Mouse (Mus musculus): ENCODE measurements around the gene Dhx33. TPM values are rescaled to one million over a fixed set of nuclear protein-coding genes. Genes with fewer than 3 reads are reported as not detected.

Gene Dhx33
- polyA plus RNA-seq, 1 experiment from 2014 or later, result 21.3 TPM

GRCm38 (mm10) chr11:70944935-70945817, 59.1 kb downstream of the Dhx33 start:
- 93% methylated on average over 4 of the region's 4 CpGs for WGBS
- no peak overlapping the region for H3K27ac ChIP-seq
- no peaks in the 10 kb centered on the region for H3K9me3 ChIP-seq (replicated peaks)
- no peaks in the 10 kb centered on the region for H3K4me1 ChIP-seq
- no peak overlapping the region for H3K4me3 ChIP-seq
- H3K9ac ChIP-seq, result no peak overlapping the region
- H3K27me3 ChIP-seq, result no peaks in the 10 kb centered on the region
- peaks cover 87% of the 10 kb centered on the region for H3K36me3 ChIP-seq
- H3K4me2 ChIP-seq (replicated peaks), result no peak overlapping the region
- ATAC-seq (ENCODE audit: low FRiP score), result no peak

- Histone ChIP-seq H3K27me3 (no peaks in the 10 kb centered on the region), H3K4me2 (replicated peaks) (no peak overlapping the region), H3K27ac (no peak overlapping the region), H3K9ac (no peak overlapping the region), H3K9me3 (replicated peaks) (no peaks in the 10 kb centered on the region), H3K4me1 (no peaks in the 10 kb centered on the region), H3K36me3 (peaks cover 86% of the 10 kb centered on the region), H3K4me3 (no peak overlapping the region)
- ATAC-seq (ENCODE audit: low FRiP score), result no peak
- WGBS, result 94% methylated on average over 7 of the region's 7 CpGs
Observed at GRCm38 (mm10) chr11:70943651-70944050, 60.6 kb downstream of the Dhx33 start.

- Histone ChIP-seq H3K9me3 (replicated peaks) (no peaks in the 10 kb centered on the region), H3K4me3 (no peak overlapping the region), H3K27me3 (no peaks in the 10 kb centered on the region), H3K36me3 (peaks cover 83% of the 10 kb centered on the region), H3K9ac (no peak overlapping the region), H3K27ac (no peak overlapping the region), H3K4me2 (replicated peaks) (no peak overlapping the region), H3K4me1 (no peaks in the 10 kb centered on the region)
- WGBS, result 86% methylated on average over 1 of the region's 1 CpGs
- ATAC-seq (ENCODE audit: low FRiP score), result no peak
Observed at GRCm38 (mm10) chr11:70942596-70942995, 61.6 kb downstream of the Dhx33 start.

DNA sequence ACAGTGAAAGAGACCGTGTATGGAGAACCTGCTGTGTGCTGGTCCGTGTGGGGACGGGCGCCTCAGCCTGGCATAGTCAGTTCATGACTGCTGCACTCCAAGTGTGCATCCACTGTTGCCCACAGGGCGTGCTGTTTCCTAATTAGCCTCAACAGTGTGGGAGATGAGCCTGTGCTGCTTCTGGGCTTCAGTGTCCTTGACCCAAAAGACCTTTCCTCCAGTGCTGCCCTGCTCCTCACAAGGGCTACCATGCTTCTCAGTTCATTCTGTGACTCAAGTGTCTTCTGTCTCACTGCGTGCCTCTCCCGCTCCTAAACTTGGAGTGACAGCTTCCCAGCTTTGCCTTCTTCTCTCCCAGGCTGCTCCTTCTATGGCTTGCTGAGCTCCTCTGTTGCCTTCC, 68.9 kb downstream of the Dhx33 start:
- WGBS, result 90% methylated on average over 7 of the region's 7 CpGs
- Histone ChIP-seq H3K4me3 (no peak overlapping the region), H3K27ac (no peak overlapping the region), H3K4me1 (no peaks in the 10 kb centered on the region), H3K9me3 (replicated peaks) (no peaks in the 10 kb centered on the region), H3K27me3 (no peaks in the 10 kb centered on the region), H3K9ac (no peak overlapping the region), H3K4me2 (replicated peaks) (no peak overlapping the region), H3K36me3 (peaks cover 56% of the 10 kb centered on the region)
- no peak for ATAC-seq (ENCODE audit: low FRiP score)

Other genes with a start within 250 kb of the Dhx33 start
- gene Zfp3, start 240.2 kb downstream of the Dhx33 start, polyA plus RNA-seq (2016; fragmentation: Nextera tagmentation; extraction: Ambion mirVana), result 11.1 and 12.7 TPM in 2 replicates
- not detected in 2 replicates for gene Scimp, start 191.9 kb downstream of the Dhx33 start, polyA plus RNA-seq (2016; fragmentation: Nextera tagmentation; extraction: Ambion mirVana)
- 56.9 and 58.5 TPM in 2 replicates for gene Rabep1, start 159.7 kb downstream of the Dhx33 start, polyA plus RNA-seq (2016; fragmentation: Nextera tagmentation; extraction: Ambion mirVana)
- gene Nup88, start 34.5 kb downstream of the Dhx33 start, polyA plus RNA-seq (2016; fragmentation: Nextera tagmentation; extraction: Ambion mirVana), result 131 and 148 TPM in 2 replicates
- gene Rpain, start 34.2 kb downstream of the Dhx33 start, polyA plus RNA-seq (2016; fragmentation: Nextera tagmentation; extraction: Ambion mirVana), result 58.2 and 68.5 TPM in 2 replicates
- gene C1qbp, start 21.4 kb downstream of the Dhx33 start, polyA plus RNA-seq (2016; fragmentation: Nextera tagmentation; extraction: Ambion mirVana), result 204 and 206 TPM in 2 replicates
- 49.7 and 53.4 TPM in 2 replicates for gene Mis12, start 15.2 kb upstream of the Dhx33 start, polyA plus RNA-seq (2016; fragmentation: Nextera tagmentation; extraction: Ambion mirVana)
- gene Derl2, start 15.4 kb upstream of the Dhx33 start, polyA plus RNA-seq (2016; fragmentation: Nextera tagmentation; extraction: Ambion mirVana), result 41.1 and 44.8 TPM in 2 replicates
- gene 6330403K07Rik, start 29.1 kb upstream of the Dhx33 start, polyA plus RNA-seq (2016; fragmentation: Nextera tagmentation; extraction: Ambion mirVana), result 417 TPM in 2 replicates
- 0.05 TPM in 1 of 2 replicates, not detected in the other for gene Nlrp1a, start 140.3 kb upstream of the Dhx33 start, polyA plus RNA-seq (2016; fragmentation: Nextera tagmentation; extraction: Ambion mirVana)
- gene Nlrp1b, start 226.3 kb upstream of the Dhx33 start, polyA plus RNA-seq (2016; fragmentation: Nextera tagmentation; extraction: Ambion mirVana), result not detected in 2 replicates